Mouse (Mus musculus): ENCODE results near the gene Zfp358.

Zfp358 gene

DNA sequence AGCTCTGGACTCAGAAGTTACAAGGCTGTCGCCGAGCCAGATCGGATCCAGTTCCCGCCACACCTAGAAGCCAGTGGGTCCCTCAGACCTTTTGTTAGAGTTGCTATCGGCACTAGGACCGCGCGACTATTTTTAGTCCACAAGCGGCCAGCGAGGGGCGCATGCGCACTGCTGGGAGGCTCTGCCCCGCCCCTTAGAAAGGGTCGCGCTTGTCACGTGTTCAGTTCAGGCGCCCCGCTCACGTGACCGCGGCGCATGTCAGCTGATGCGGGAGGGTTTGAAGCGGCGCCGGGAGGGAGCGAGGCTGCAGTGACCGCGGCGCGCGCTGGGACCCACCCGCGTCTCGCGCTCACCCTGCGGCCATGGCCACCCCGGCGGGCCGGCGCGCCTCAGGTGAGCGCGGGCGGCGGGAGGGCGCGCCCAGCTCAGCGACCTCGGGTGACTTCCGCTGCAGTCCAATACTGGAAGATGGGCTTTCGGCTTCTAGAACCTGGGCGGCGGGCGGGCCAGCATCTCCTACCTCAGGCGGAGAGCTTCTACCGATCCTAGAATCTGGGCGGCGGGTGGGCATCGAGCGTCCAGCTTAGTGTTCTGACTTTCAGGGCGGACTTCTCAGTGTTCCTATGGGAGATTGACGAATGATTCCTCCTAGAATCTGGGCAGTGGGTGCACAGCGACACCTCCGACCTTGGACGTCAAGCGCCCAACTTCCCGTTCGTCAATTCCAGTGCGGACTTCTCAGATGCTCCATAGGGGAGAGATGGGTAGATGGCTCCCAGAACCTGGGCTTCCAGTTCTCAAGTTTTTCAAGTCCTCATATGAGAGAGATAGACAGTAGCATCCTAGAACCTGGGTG lies 7.5 kb downstream of the Zfp358 start, which contains the start of gene Mcoln1:
Mcoln1 (plus strand) TSS at position 223 of the 856 bp plus-strand sequence.
- peak; percentile 98 for DNase-seq

DNA sequence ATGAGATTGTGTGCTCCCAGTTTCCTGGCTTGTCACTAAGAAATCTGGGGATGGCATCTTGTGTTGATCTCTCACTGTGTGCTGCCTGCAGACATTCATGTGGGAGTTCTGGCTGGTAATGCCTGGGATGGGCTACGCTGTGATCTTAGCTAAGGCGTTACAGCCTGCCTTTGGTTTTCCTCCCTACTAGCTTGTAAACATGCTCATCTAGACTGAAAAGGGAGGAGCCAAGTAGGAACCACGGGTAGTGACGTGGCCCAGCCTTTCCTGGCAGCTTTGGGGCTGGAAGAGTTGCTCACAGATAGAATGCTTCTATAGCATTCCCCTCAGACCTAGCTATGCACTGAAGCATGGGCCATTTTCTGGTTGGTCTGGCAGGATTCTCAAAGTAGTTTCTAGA lies 9.3 kb downstream of the Zfp358 start:
- peak; percentile 40 for DNase-seq

DNA sequence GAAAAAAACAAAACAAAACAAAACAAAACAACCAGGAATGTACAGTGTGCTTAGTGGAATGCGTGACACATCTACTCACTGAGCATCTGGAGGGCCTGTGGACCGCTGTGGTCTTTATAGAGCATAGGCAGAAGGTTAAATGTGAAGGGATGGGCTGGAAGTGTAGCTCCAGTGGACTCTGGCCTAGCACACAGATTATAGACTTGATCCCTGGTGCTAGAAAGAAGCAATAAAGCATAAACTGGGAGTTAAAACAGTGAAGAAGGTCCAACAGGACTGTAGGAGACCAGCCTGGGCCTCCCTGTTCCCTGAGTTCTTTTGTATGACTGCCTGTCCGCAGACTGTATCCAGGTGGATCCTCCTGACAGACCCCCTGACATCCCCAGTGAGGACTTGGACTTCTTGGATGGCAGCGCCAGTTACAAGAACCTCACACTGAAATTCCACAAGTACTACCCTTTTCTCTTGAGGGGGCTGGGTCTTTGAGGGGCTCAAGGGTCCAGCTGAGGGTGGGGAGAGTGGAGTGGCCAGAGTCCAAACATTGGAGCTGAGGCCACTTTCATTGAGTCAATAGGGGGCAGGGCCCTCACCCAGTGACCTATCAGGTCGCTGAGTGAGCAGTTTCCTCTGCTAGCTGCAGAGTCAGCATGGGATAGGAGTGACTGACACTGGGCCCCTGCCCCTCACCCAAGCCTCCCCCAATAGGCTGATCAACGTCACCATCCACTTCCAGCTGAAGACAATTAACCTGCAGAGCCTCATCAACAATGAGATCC lies 15.2 kb downstream of the Zfp358 start:
- no peak for DNase-seq

DNA sequence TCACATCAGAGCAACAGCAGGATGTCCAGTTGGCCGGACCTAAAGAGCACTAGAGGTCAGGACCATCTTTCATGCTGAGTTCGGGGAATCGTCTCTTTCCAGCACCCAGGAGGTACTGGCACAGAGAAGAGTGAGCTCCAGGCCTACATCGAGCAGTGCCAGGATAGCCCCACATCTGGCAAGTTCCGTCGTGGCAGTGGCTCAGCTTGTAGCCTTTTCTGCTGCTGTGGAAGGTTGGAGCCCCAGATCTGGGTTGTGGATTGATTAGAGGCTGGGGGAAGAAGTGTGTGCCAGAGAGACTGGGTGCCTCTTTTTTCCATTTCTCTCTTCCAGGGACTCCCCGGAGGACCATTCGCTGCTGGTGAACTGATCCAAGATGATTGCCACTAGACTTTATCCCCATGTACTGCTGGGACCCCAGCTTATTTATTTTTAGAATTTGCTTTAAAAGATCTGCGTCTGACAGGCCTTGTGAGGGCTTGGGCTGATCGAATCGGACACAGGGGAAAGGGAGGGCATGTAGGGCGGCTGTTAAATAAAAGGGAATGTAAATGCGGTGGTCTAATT lies 21.8 kb downstream of the Zfp358 start:
- DNase-seq = no peak

DNA sequence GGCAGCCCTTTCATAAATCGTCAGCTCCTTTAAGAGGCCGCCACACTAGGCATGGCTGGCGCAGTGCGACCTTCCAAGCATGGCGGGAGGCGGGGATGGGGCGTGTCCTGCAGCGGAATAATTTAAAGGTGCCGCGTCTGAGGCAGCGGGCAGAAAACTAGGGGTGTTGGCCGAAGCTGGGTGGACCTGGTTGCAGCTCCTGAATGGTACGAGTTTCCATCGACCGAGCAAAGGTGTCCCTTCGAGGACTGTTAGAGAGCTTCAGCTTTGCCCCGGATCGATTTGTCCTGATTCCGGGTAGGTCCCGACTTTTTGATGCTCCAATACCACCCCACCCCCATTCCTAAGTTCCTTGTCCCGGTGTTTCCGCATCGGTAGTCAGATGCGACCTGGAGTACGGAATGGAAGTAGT lies 22.3 kb downstream of the Zfp358 start, which contains the start of gene Pnpla6:
Pnpla6 (plus strand) TSS at position 125 of the 412 bp plus-strand sequence.
- DNase-seq = peak; percentile 90

DNA sequence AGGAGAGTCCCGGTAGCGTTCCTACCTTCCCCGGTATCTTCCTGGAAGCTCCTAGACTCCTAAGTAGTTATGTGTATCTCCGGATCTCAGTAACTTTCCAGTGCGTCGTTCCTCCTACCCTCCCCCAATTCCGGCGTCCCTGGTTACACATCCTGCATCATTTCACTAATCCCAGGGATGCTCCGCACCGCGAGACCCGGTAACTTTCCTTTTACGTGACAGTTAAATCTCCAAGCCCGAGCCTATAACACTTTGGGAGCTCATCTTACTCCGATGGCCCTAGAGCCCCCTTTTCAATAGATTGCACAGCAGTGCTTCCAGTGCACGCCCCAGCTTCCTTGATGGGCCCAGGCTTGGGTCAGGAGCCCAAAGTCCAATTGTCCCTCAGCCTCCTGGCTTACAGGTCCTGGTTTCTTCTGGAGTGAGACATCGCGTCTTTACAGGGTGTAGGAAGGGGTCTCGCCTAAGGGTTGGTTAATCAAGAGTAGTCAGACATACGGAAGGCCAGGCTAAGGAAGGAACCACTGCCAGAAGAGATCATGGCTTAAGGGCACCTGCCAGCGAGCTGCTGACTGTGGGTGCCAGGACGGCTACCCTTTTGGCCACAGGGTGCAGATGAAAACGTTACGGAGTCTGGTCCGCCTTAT lies 23.0 kb downstream of the Zfp358 start:
- DNase-seq = peak; percentile 63

DNA sequence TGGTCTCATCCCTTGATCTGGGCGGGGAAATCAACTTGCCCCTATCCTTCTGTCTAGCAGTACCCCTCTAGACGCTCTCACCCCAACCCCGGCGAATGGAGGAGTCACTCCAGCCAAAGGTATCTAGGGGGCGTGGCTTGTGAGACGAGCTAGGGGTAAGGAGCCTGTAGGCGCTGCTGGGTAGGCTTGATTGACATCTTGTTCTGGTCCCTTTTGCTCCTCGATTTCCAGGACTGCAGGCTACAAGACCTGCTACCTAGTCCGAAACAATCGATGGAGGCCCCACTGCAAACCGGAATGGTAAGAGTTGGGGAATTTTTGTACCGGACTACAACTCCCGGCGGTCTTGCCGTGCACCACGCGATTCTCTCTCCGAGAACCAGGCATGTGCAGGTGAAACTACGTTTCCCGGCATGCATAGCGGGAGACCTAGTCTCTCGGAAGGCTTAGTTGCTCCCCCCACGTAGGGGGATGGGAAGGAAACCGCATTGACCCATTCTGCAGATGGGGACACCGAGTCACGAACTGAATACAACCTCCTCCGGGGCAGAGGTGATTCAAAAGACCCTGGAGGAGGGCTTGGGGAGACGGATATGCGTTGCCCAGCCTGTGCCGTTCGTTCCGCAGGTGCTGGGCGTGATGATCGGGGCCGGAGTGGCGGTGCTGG lies 23.6 kb downstream of the Zfp358 start:
- DNase-seq = peak; percentile 95

DNA sequence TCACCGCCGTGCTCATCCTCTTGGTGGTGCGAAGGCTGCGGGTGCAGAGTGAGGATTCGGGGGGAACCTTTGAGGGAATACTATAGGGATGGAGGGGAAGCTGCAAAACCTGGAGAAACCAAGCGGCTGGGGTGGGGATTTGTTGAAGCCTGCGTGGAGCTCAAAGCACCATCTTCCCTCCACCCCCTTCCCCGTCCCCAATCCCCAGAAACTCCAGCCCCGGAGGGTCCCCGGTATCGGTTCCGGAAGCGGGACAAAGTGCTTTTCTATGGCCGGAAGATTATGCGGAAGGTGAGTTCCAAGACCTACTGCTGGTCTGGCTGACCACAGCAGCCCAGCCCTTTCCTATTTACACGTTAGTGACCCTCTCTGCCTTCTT lies 24.2 kb downstream of the Zfp358 start:
- DNase-seq = no peak

DNA sequence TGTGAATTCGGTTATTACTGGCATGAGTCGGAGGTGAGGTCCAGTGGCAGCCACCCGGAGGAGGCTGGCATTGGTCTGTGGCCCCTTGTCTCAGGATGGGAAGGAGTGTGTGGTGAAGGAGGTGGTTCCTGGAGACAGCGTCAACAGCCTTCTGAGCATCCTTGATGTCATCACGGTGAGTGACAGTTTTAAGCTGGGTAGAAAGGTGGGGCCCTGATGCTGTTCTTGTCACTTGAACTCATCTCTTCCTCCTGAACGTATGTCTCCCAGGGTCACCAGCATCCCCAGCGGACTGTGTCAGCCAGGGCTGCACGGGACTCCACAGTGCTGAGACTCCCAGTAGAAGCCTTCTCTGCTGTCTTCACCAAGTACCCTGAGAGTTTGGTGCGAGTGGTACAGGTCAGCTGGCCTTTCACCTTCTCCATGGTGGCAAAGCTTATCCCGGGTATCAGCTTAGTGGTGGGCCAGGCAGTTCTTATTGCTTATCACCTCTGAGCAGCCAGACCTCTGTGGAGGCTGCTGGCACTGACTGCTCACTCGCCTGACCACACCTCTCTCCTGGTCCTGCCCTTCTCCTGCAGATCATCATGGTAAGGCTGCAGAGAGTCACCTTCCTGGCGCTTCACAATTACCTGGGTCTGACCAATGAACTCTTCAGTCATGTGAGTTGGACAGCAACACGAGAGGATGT lies 29.2 kb downstream of the Zfp358 start:
- DNase-seq = no peak

DNA sequence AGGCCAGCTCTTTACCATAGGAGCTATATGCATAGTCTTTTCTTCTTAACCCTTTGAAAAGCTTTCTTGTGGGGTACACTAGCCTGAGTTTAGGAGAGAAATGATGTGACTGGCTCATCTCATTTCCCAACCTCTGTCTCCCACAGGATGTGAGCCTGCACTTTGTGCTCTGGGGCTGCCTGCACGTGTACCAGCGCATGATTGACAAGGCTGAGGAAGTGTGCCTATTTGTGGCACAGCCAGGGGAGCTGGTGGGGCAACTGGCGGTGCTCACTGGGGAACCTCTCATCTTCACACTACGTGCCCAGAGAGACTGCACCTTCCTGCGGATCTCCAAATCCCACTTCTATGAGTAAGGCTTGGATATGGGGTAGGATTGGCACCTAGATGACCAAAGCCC lies 37.9 kb downstream of the Zfp358 start:
- DNase-seq = no peak

DNA sequence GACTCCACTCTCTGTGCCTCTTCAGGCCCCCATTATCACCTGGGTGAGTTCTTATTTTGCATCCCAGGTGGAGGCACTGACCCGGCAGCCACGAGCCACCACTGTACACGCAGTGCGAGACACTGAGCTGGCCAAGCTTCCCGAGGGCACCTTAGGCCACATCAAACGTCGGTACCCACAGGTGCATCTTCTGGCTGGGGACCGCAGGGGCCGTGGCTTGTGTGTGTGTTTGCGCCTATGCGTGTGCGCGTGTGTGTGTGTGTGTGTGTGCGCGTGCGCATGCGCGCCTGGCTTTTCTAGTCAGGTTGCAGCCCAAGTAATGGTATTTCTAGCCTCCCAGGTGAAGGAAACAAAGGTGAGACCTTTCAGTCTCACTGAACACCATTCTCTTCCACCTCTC lies 39.0 kb downstream of the Zfp358 start:
- DNase-seq = no peak

DNA sequence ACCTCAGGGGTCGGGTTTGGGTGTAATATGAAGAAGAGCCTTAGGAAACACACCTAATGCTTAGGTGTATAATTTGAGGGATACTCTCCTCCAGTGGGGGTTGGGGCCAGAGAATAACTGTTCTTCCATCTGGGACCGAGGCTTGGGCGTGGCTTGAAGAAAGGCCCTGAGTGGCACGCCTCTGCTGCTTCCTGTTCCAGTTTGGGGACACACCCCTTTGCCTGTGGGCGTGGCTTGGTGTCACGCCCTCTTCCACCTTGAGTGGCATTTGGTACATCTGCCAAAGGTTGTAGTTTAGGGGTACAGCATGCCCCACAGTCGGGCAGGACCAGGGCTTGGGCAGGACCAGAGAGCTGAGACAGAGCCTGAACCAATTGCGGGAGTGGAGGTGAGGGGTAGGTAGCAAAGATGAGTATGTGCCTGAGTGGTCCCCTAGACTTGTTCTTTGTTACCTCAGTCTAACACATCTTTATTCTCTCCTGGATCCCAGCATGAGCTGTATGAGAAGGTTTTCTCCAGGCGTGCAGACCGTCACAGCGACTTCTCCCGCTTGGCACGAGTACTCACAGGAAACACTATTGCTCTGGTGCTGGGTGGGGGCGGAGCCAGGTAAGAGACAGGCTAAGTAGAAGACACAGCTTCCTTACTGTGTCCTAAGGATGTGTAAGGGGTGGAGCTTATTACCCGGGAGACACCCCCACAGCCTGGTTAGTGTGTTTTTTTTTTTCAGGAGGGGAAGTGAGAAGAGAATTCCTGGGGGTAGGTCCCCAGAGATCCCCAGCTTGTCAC lies 43.3 kb downstream of the Zfp358 start:
- no peak for DNase-seq

DNA sequence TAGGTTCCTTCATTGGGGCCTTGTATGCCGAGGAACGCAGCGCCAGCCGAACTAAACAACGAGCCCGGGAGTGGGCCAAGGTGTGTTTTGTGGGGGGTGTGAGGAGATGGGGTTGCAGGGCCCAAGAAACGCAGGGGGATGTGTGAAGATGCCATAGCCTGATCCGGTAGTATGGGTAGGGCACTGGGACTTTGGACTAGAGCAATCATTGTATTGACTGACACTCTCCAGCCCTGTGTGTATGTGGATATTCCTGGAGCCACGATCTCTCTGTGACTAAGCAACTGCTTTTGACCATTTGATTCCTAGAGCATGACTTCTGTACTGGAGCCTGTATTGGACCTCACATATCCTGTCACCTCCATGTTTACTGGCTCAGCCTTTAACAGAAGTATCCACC lies 44.0 kb downstream of the Zfp358 start:
- DNase-seq = no peak

DNA sequence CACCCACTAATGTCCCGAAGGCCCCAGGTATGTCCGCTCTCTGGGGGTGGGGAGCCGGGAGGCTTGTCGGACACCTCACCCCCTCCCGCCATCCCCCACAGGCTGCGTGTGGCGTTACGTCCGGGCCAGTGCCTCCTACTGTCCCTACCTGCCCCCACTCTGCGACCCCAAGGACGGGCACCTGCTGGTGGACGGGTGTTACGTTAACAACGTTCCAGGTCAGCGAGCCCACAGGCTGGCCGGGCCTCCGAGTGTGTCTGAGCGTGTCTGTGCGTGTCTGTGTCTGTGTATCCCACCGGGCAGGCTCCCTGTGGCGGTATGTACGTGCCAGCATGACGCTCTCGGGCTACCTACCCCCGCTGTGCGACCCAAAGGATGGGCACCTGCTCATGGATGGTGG lies 44.7 kb downstream of the Zfp358 start:
- no peak for DNase-seq

DNA sequence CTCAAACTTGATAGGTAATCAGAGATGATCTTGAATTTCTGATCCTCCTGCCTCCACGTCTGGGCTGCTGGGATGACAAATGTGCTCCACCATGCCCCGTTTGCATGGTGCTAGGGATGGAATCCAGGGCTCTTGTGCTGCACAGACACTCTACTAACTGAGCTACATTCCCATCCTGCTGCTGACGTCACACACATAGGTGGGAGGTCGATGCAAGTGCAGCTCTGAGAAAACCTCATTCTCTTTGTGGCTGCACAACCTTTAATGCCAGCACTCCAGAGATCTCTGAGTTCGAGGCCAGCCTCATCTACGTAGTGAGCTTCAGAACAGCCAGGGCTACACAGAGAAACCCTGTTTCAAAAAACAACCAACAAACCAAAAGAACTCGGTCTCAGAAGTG lies 46.2 kb downstream of the Zfp358 start:
- DNase-seq = no peak

DNA sequence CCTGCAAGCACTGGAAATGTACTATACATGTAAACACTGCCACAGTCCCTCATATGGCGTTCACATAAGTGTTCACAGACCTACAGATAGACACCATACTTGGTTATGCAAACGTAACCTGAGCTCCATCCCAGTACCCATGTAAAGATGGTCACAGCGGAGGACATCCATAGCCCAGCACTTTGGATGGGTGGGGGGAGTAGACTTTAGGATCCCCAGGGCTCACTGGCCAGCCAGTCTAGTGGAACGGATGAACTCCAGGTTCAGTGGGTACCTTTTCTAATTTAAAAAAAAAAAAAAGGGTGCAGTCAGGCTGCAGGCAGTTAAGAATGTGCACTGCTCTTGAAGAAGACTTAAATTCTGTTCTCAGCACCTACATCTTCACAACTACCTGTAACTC lies 47.1 kb downstream of the Zfp358 start:
- DNase-seq = no peak

DNA sequence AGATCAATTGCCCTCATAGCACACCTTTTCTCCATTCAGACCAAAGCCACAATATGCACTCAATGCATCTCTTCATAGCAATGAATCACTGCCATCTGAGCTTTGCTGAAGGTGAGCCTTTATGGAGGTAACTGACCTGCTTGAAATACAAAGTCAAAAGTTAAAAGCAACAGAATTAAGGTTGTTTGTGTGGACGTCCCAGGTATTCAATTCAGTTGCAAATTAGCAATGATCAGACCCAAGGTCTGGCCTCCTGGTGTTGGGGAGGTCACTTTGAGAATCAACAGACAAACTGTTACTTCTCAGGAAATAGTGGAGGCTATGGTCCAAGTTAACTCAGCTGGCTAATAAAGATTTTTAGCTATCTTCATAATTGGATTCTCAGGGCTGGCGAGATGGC lies 53.6 kb downstream of the Zfp358 start:
- DNase-seq = no peak
